Mouse (Mus musculus) erythroblast, embryonic 14.5 days (primary cell): ENCODE results near the gene Zfp553. TPM values are rescaled to one million over a fixed set of nuclear protein-coding genes. Genes with fewer than 3 reads are reported as not detected.
A peak's percentile ranks its signal among the peaks of the same experiment; 100 is the strongest.

ENCODE experiments used
- H3K27me3 ChIP-seq: 2 replicates; pipeline ENCODE4 v1.6.1; 2012; ENCODE audit warnings: inconsistent platforms; ENCODE audit not compliant: control insufficient read depth
- H3K36me3 ChIP-seq: 2 replicates; pipeline ENCODE4 v1.6.1; 2012; ENCODE audit warnings: mild to moderate bottlenecking, inconsistent platforms; ENCODE audit not compliant: control insufficient read depth
- H3K4me1 ChIP-seq: 2 replicates; pipeline ENCODE4 v1.6.1; 2012; ENCODE audit warnings: inconsistent platforms; ENCODE audit not compliant: control insufficient read depth
- H3K4me3 ChIP-seq: replicated peaks from 2 replicates; pipeline ENCODE3; 2012; ENCODE audit warnings: moderate library complexity, mild to moderate bottlenecking, inconsistent platforms
- H3K9me3 ChIP-seq: 2 replicates; pipeline ENCODE4 v1.6.1; 2012; ENCODE audit warnings: low read length, inconsistent platforms, mixed read lengths; ENCODE audit not compliant: control insufficient read depth
- GATA1 ChIP-seq: IDR thresholded peaks from 2 replicates; pipeline ENCODE4 v1.6.1; 2012; ENCODE audit warnings: low read length, inconsistent platforms, mixed read lengths
- TAL1 ChIP-seq: IDR thresholded peaks from 3 replicates; pipeline ENCODE4 v1.6.1; 2012; ENCODE audit warnings: low read length, inconsistent platforms, mixed read lengths
- polyA plus RNA-seq: library from polyadenylated mRNA; stranded (reverse); fragments of >175 nt; gene quantifications from 2 replicates; pipeline ENCODE4 v1.2.3, GENCODE M21; 2012

Gene Zfp553
- polyA plus RNA-seq, 1 experiment = 0.26 TPM

- Histone ChIP-seq H3K36me3 (peaks cover 29% of the 10 kb centered on the region), H3K9me3 (peaks cover 2% of the 10 kb centered on the region; the same call in 1 of the 2 replicates), H3K4me1 (peaks cover 68% of the 10 kb centered on the region), H3K4me3 (peak within 1 kb of the TSS; percentile 77), H3K27me3 (no peaks in the 10 kb centered on the region)
- no peak for TF ChIP-seq GATA1
- no peak for TF ChIP-seq TAL1
These were observed 27.6 kb downstream of the Zfp553 start, which contains the start of gene Dctpp1 for GRCm38 (mm10) chr7:127260309-127261111. Dctpp1 (minus strand) TSS chr7:127260709.

GRCm38 (mm10) chr7:127262218-127262961, 29.5 kb downstream of the Zfp553 start:
- H3K4me3 ChIP-seq = no peak overlapping the region
- TF ChIP-seq GATA1 (no peak), TAL1 (no peak)
- no peaks in the 10 kb centered on the region for H3K27me3 ChIP-seq
- H3K36me3 ChIP-seq = peaks cover 11% of the 10 kb centered on the region
- H3K4me1 ChIP-seq = peaks cover 54% of the 10 kb centered on the region
- no peaks in the 10 kb centered on the region for H3K9me3 ChIP-seq

GRCm38 (mm10) chr7:127263526-127263925, 30.7 kb downstream of the Zfp553 start:
- TF ChIP-seq GATA1 = no peak
- TF ChIP-seq TAL1 = no peak
- Histone ChIP-seq H3K27me3 (no peaks in the 10 kb centered on the region), H3K4me3 (no peak overlapping the region), H3K36me3 (peaks cover 5% of the 10 kb centered on the region), H3K4me1 (peaks cover 46% of the 10 kb centered on the region), H3K9me3 (peaks cover 3% of the 10 kb centered on the region)

GRCm38 (mm10) chr7:127270256-127270655, 37.4 kb downstream of the Zfp553 start:
- peaks cover 45% of the 10 kb centered on the region for H3K36me3 ChIP-seq
- peaks cover 9% of the 10 kb centered on the region for H3K9me3 ChIP-seq
- no peak overlapping the region for H3K4me3 ChIP-seq
- H3K4me1 ChIP-seq = peaks cover 34% of the 10 kb centered on the region
- H3K27me3 ChIP-seq = no peaks in the 10 kb centered on the region
- TF ChIP-seq GATA1 (no peak), TAL1 (no peak)

GRCm38 (mm10) chr7:127270666-127271065, 37.8 kb downstream of the Zfp553 start:
- H3K4me3 ChIP-seq = no peak overlapping the region
- peaks cover 45% of the 10 kb centered on the region for H3K36me3 ChIP-seq
- TF ChIP-seq GATA1 (no peak), TAL1 (no peak)
- peaks cover 36% of the 10 kb centered on the region for H3K4me1 ChIP-seq
- no peaks in the 10 kb centered on the region for H3K27me3 ChIP-seq
- peaks cover 9% of the 10 kb centered on the region for H3K9me3 ChIP-seq

- Histone ChIP-seq H3K4me3 (no peak overlapping the region), H3K27me3 (no peaks in the 10 kb centered on the region), H3K9me3 (peaks cover 9% of the 10 kb centered on the region), H3K4me1 (peaks cover 36% of the 10 kb centered on the region), H3K36me3 (peaks cover 45% of the 10 kb centered on the region)
- TF ChIP-seq TAL1 (no peak), GATA1 (no peak)
These were observed 38.2 kb downstream of the Zfp553 start for GRCm38 (mm10) chr7:127271093-127271492.

- H3K9me3 ChIP-seq = peaks cover 9% of the 10 kb centered on the region
- H3K4me3 ChIP-seq = peak overlapping the region; percentile 80
- peaks cover 45% of the 10 kb centered on the region for H3K36me3 ChIP-seq
- no peaks in the 10 kb centered on the region for H3K27me3 ChIP-seq
- peaks cover 41% of the 10 kb centered on the region for H3K4me1 ChIP-seq
- TF ChIP-seq GATA1 (no peak), TAL1 (no peak)
These were observed 39.7 kb downstream of the Zfp553 start for GRCm38 (mm10) chr7:127272566-127272965.

- Histone ChIP-seq H3K36me3 (peaks cover 44% of the 10 kb centered on the region), H3K27me3 (no peaks in the 10 kb centered on the region)
These were observed 40.5 kb downstream of the Zfp553 start for GRCm38 (mm10) chr7:127273118-127273923.

More at GRCm38 (mm10) chr7:127273118-127273923, 40.5 kb downstream of the Zfp553 start:
- no peak for TF ChIP-seq TAL1
- TF ChIP-seq GATA1 = no peak
- H3K9me3 ChIP-seq = peaks cover 7% of the 10 kb centered on the region
- peak overlapping the region; percentile 80 for H3K4me3 ChIP-seq
- peaks cover 47% of the 10 kb centered on the region for H3K4me1 ChIP-seq
